Mouse (Mus musculus) lung, embryonic 14.5 days (tissue): ENCODE measurements around the gene Arcn1. TPM values are rescaled to one million over a fixed set of nuclear protein-coding genes. Genes with fewer than 3 reads are reported as not detected.
"Not testable (repeated sequence)": the region's sequence is repeated elsewhere in the genome, so short reads cannot be mapped to it uniquely, and the experiment has no call there.

ENCODE experiments used
- ATAC-seq: fragments of 200-750 bp; cut with Nextera tagmentation; 2 replicates; pipeline ENCODE4 v1.8.0; 2017; ENCODE audit warnings: mild to moderate bottlenecking, moderate TSS enrichment, moderate library complexity; ENCODE audit not compliant: insufficient read depth
- DNase-seq: peaks from one replicate; pipeline ENCODE4 v3.0.0-alpha.2; 2015
- H3K27ac ChIP-seq: fragments of 300-500 bp; sonication (generic); 2 replicates; pipeline ENCODE4 v1.5.1; 2014; ENCODE audit warnings: low read depth, mild to moderate bottlenecking, moderate library complexity
- H3K27me3 ChIP-seq: fragments of 300-500 bp; sonication (generic); 2 replicates; pipeline ENCODE4 v1.6.1; 2014; ENCODE audit warnings: low read length, control low read depth; ENCODE audit not compliant: insufficient read depth
- H3K36me3 ChIP-seq: fragments of 300-500 bp; sonication (generic); 2 replicates; pipeline ENCODE4 v1.6.1; 2014; ENCODE audit warnings: control low read depth; ENCODE audit not compliant: insufficient read depth
- H3K4me1 ChIP-seq: fragments of 300-500 bp; sonication (generic); 2 replicates; pipeline ENCODE4 v1.6.1; 2014; ENCODE audit warnings: antibody characterized with exemption, control low read depth; ENCODE audit not compliant: insufficient read depth
- H3K4me2 ChIP-seq: fragments of 300-500 bp; sonication (generic); 2 replicates; pipeline ENCODE4 v1.6.1; 2014; ENCODE audit warnings: mild to moderate bottlenecking
- H3K4me3 ChIP-seq: fragments of 300-500 bp; sonication (generic); 2 replicates; pipeline ENCODE4 v1.5.1; 2014; ENCODE audit warnings: low read depth, low read length
- H3K9ac ChIP-seq: fragments of 300-500 bp; sonication (generic); 2 replicates; pipeline ENCODE4 v1.6.1; 2014
- H3K9me3 ChIP-seq: fragments of 300-500 bp; sonication (generic); 2 replicates; pipeline ENCODE4 v1.6.1; 2016; ENCODE audit warnings: low read depth, low read length, control low read depth
- CTCF ChIP-seq: IDR thresholded peaks from 2 replicates; pipeline ENCODE4 v1.5.1; 2016; ENCODE audit warnings: antibody characterized with exemption, low read depth
- WGBS: fragments of 180-500 bp; shearing (Covaris S2); extraction: QIAGEN DNeasy Blood & Tissue Kit; methylation state at CpG from one replicate; pipeline ENCODE4 v1.1.7; 2014; 5-methylcytosine and 5-hydroxymethylcytosine counted together
- polyA plus RNA-seq: library from polyadenylated mRNA; unstranded; fragments of >200 nt; fragmentation: Nextera tagmentation; extraction: Ambion mirVana; gene quantifications from 2 replicates; pipeline ENCODE4 v1.2.1, GENCODE M21; 2014

The Arcn1 gene
- polyA plus RNA-seq, 1 experiment from 2014 or later, result 224 TPM

- peak; percentile 98 for DNase-seq
- Histone ChIP-seq H3K9me3 (no peaks in the 10 kb centered on the region), H3K27ac (peak overlapping the region; percentile 91), H3K36me3 (peaks cover 15% of the 10 kb centered on the region; the same call in 1 of the 2 replicates), H3K4me3 (peak overlapping the region; percentile 76), H3K4me1 (peaks cover 5% of the 10 kb centered on the region; the same call in 1 of the 2 replicates), H3K4me2 (peak overlapping the region; percentile 88), H3K9ac (peak overlapping the region; percentile 85), H3K27me3 (no peaks in the 10 kb centered on the region)
- peak; percentile 87 for TF ChIP-seq CTCF
- under 1% methylated on average over 41 of the region's 41 CpGs for WGBS
- ATAC-seq, result peak; percentile 100
These were observed 5.4 kb upstream of the Arcn1 start for GRCm38 (mm10) chr9:44772750-44773651.

- peak overlapping the region; percentile 76 for H3K4me3 ChIP-seq
- 22% methylated on average over 5 of the region's 5 CpGs for WGBS
These were observed 4.7 kb upstream of the Arcn1 start for GRCm38 (mm10) chr9:44772392-44772749.

GRCm38 (mm10) chr9:44771376-44771775 is 3.7 kb upstream of the Arcn1 start:
- Histone ChIP-seq H3K36me3 (peaks cover 11% of the 10 kb centered on the region; the same call in 1 of the 2 replicates), H3K27me3 (no peaks in the 10 kb centered on the region), H3K4me2 (no peak overlapping the region), H3K9ac (no peak overlapping the region), H3K4me3 (no peak overlapping the region), H3K27ac (no peak overlapping the region), H3K4me1 (peaks cover 5% of the 10 kb centered on the region; the same call in 1 of the 2 replicates), H3K9me3 (no peaks in the 10 kb centered on the region)
- 0 out of 2 replicates have a peak, but pooled peaks have one; percentile 4 for TF ChIP-seq CTCF
- 88% methylated on average over 5 of the region's 5 CpGs for WGBS
- ATAC-seq (no peak), DNase-seq (no peak)

More at GRCm38 (mm10) chr9:44772392-44772749, 4.7 kb upstream of the Arcn1 start:
- DNase-seq, result no peak
- Histone ChIP-seq H3K9ac (no peak overlapping the region), H3K4me2 (peak overlapping the region; percentile 88; the same call in 1 of the 2 replicates), H3K9me3 (no peaks in the 10 kb centered on the region), H3K27me3 (no peaks in the 10 kb centered on the region), H3K36me3 (peaks cover 15% of the 10 kb centered on the region; the same call in 1 of the 2 replicates), H3K27ac (no peak overlapping the region), H3K4me1 (peaks cover 5% of the 10 kb centered on the region; the same call in 1 of the 2 replicates)
- ATAC-seq, result no peak
- no peak for TF ChIP-seq CTCF

GRCm38 (mm10) chr9:44768029-44768394 is 367 bp upstream of the Arcn1 start:
- WGBS, result 40% methylated on average over 7 of the region's 9 CpGs
- not testable (repeated sequence) for H3K27ac ChIP-seq

GRCm38 (mm10) chr9:44760873-44761272 is 6.8 kb downstream of the Arcn1 start:
- Histone ChIP-seq H3K27ac (no peak overlapping the region), H3K9me3 (no peaks in the 10 kb centered on the region), H3K4me3 (no peak overlapping the region), H3K4me1 (peaks cover 10% of the 10 kb centered on the region; the same call in 1 of the 2 replicates), H3K4me2 (no peak overlapping the region), H3K9ac (no peak overlapping the region), H3K27me3 (no peaks in the 10 kb centered on the region), H3K36me3 (peaks cover 39% of the 10 kb centered on the region)
- ATAC-seq (no peak), DNase-seq (no peak)
- 62% methylated on average over 2 of the region's 2 CpGs for WGBS
- no peak for TF ChIP-seq CTCF

More at GRCm38 (mm10) chr9:44768029-44768394, 367 bp upstream of the Arcn1 start:
- not testable (repeated sequence) for H3K36me3 ChIP-seq, DNase-seq, H3K27me3 ChIP-seq, H3K9me3 ChIP-seq, ATAC-seq, H3K9ac ChIP-seq
- H3K4me3 ChIP-seq, result peak overlapping the region; percentile 100
- peak overlapping the region; percentile 75 for H3K4me2 ChIP-seq
- peaks cover 11% of the 10 kb centered on the region; the same call in 1 of the 2 replicates for H3K4me1 ChIP-seq

GRCm38 (mm10) chr9:44748473-44748872 is 19.2 kb downstream of the Arcn1 start:
- Histone ChIP-seq H3K9me3 (no peaks in the 10 kb centered on the region), H3K27ac (no peak overlapping the region), H3K4me1 (no peaks in the 10 kb centered on the region), H3K36me3 (peaks cover 98% of the 10 kb centered on the region), H3K27me3 (no peaks in the 10 kb centered on the region), H3K4me2 (no peak overlapping the region), H3K9ac (no peak overlapping the region), H3K4me3 (no peak overlapping the region)
- ATAC-seq (no peak), DNase-seq (no peak)
- WGBS, result 92% methylated on average over 7 of the region's 7 CpGs
- TF ChIP-seq CTCF, result no peak

GRCm38 (mm10) chr9:44747341-44747740 is 20.3 kb downstream of the Arcn1 start:
- Histone ChIP-seq H3K36me3 (peaks cover 98% of the 10 kb centered on the region), H3K4me3 (no peak overlapping the region), H3K4me1 (no peaks in the 10 kb centered on the region), H3K9ac (no peak overlapping the region), H3K27ac (no peak overlapping the region), H3K9me3 (no peaks in the 10 kb centered on the region), H3K4me2 (no peak overlapping the region), H3K27me3 (no peaks in the 10 kb centered on the region)
- DNase-seq (no peak), ATAC-seq (no peak)
- 98% methylated on average over 3 of the region's 3 CpGs for WGBS
- no peak for TF ChIP-seq CTCF
